ENCODE assay signal across 8 mouse cellular contexts in genomic region chr2:33559752-33560151, GRCm38 (mm10).
DNase-seq lines count a peak whose midpoint lies in the region; ATAC-seq and TF ChIP-seq lines count a peak whose summit lies in the region.

No protein-coding gene starts in this region.

- no peak overlapping the region for H3K4me2 ChIP-seq in midbrain, embryonic 14.5 days (ENCODE audit: low read length)
- no peak overlapping the region for H3K4me2 ChIP-seq in midbrain, embryonic 13.5 days (replicated peaks)
- H3K4me2 ChIP-seq in forebrain, postnatal 0 days (ENCODE audit: low read depth) = no peak overlapping the region

- peaks cover 11% of the 10 kb centered on the region; the same call in 1 of the 2 replicates for H3K27me3 ChIP-seq in midbrain, embryonic 14.5 days (ENCODE audit: control insufficient read depth, insufficient read depth, low read length)
- H3K27me3 ChIP-seq in midbrain, embryonic 13.5 days = peaks cover 71% of the 10 kb centered on the region
- no peaks in the 10 kb centered on the region for H3K27me3 ChIP-seq in forebrain, postnatal 0 days (ENCODE audit: insufficient read depth, low read length)

- H3K9me3 ChIP-seq in midbrain, embryonic 14.5 days (ENCODE audit: control insufficient read depth, low read length) = no peaks in the 10 kb centered on the region
- no peaks in the 10 kb centered on the region for H3K9me3 ChIP-seq in midbrain, embryonic 13.5 days
- no peaks in the 10 kb centered on the region for H3K9me3 ChIP-seq in forebrain, postnatal 0 days (ENCODE audit: low read length)

- no peak for ATAC-seq in midbrain, embryonic 14.5 days (ENCODE audit: low FRiP score, low TSS enrichment)
- no peak; the same call in 1 of the 2 replicates for ATAC-seq in midbrain, embryonic 13.5 days
- peak; percentile 55; the same call in 1 of the 2 replicates for ATAC-seq in forebrain, postnatal 0 days
- ATAC-seq in megakaryocyte-erythroid progenitor cell, adult 5-6 weeks (replicated peaks; ENCODE audit: low FRiP score, low TSS enrichment, poor library complexity, severe bottlenecking) = 0 out of 2 replicates have a peak, but pooled peaks have one; percentile 43

- no peaks in the 10 kb centered on the region for H3K36me3 ChIP-seq in midbrain, embryonic 14.5 days (ENCODE audit: control insufficient read depth, insufficient read depth, low read length)
- no peaks in the 10 kb centered on the region for H3K36me3 ChIP-seq in midbrain, embryonic 13.5 days
- H3K36me3 ChIP-seq in forebrain, postnatal 0 days (ENCODE audit: insufficient read depth) = no peaks in the 10 kb centered on the region

- peak; percentile 41 for DNase-seq in cerebellum, adult 8-10 months
- DNase-seq in cerebellum, adult 9-10 months = no peak
- DNase-seq in midbrain, embryonic 14.5 days = peak; percentile 69
- peak; percentile 58 for DNase-seq in forebrain, postnatal 0 days
- DNase-seq in layer of hippocampus, postnatal 10 days (ENCODE audit: low spot score in 2 of 2) = peak; percentile 71 to 82
- peak; percentile 83 for DNase-seq in testis, postnatal 10 days (ENCODE audit: low spot score)

- H3K9ac ChIP-seq in midbrain, embryonic 14.5 days (replicated peaks; ENCODE audit: low read length) = no peak overlapping the region
- H3K9ac ChIP-seq in midbrain, embryonic 13.5 days (replicated peaks) = no peak overlapping the region
- no peak overlapping the region for H3K9ac ChIP-seq in forebrain, postnatal 0 days

- no peaks in the 10 kb centered on the region for H3K4me1 ChIP-seq in midbrain, embryonic 14.5 days (ENCODE audit: control insufficient read depth, insufficient read depth, low read length)
- H3K4me1 ChIP-seq in midbrain, embryonic 13.5 days (replicated peaks) = peaks cover 19% of the 10 kb centered on the region
- H3K4me1 ChIP-seq in forebrain, postnatal 0 days (ENCODE audit: insufficient read depth) = no peaks in the 10 kb centered on the region

- TF ChIP-seq CTCF in forebrain, postnatal 0 days (IDR thresholded peaks at IDR 0.05; ENCODE audit: low read depth) = peak; percentile 68

- H3K4me3 ChIP-seq in midbrain, embryonic 14.5 days (replicated peaks; ENCODE audit: low read depth, low read length) = no peak overlapping the region
- no peak overlapping the region for H3K4me3 ChIP-seq in midbrain, embryonic 13.5 days (replicated peaks)
- H3K4me3 ChIP-seq in forebrain, postnatal 0 days (ENCODE audit: low read depth, low read length) = no peak overlapping the region

- 7% methylated on average over 6 of the region's 6 CpGs for WGBS in midbrain, embryonic 14.5 days
- WGBS in midbrain, embryonic 13.5 days = 5% methylated on average over 6 of the region's 6 CpGs
- 4% methylated on average over 6 of the region's 6 CpGs for WGBS in forebrain, postnatal 0 days

- no peak overlapping the region for H3K27ac ChIP-seq in midbrain, embryonic 14.5 days (replicated peaks; ENCODE audit: low read depth, low read length)
- no peak overlapping the region for H3K27ac ChIP-seq in midbrain, embryonic 13.5 days
- no peak overlapping the region for H3K27ac ChIP-seq in forebrain, postnatal 0 days (ENCODE audit: low read depth, low read length)

Comparison
In these comparisons a context has a peak if more than half of its experiments do, and no peak if none do; other contexts are left out.
1. ATAC-seq: peak in forebrain, postnatal 0 days (single experiment) and megakaryocyte-erythroid progenitor cell, adult 5-6 weeks (single experiment); none in midbrain, embryonic 14.5 days (single experiment) and midbrain, embryonic 13.5 days (single experiment).